Mouse (Mus musculus): ENCODE measurements around the gene Aak1.
"Not testable (repeated sequence)": the region's sequence is repeated elsewhere in the genome, so short reads cannot be mapped to it uniquely, and the experiment has no call there.

GRCm38 (mm10) chr6:87048712-87049111 lies 199.4 kb downstream of the Aak1 start:
- not testable (repeated sequence) for TF ChIP-seq EP300 (optimal IDR thresholded peaks at IDR 0.05); CTCF (IDR thresholded peaks at IDR 0.05; ENCODE audit: low read depth)

Data from stomach, postnatal 0 days (tissue).